Mouse (Mus musculus): ENCODE measurements around the gene Nrip1.

Nrip1 gene

GRCm38 (mm10) chr16:76283796-76284195 lies 89.8 kb downstream of the Nrip1 start:
- no peak for DNase-seq (ENCODE audit: low spot score in 2 of 2)

GRCm38 (mm10) chr16:76281850-76282249 lies 91.8 kb downstream of the Nrip1 start:
- DNase-seq (ENCODE audit: low spot score in 2 of 2): no peak

DNA sequence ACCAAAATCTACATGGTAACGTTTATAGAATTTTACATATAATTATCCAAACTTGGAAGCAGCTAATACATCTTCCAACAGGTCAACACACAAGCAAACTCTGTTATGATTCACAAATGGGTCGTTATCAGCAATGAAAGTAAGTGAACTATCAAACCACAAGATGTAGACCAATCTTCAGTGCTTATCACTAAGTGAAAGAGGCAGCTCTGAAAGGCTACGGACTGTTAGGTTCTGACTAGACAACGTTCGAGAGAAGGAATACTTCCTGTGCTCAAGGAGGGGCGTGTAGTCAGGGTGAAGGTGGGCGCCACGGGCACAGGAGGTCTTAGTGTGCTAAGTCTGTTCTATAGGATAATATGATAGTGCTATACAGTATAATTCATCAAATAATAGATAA lies 93.3 kb downstream of the Nrip1 start:
- no peak for DNase-seq (ENCODE audit: low spot score in 2 of 2)

DNA sequence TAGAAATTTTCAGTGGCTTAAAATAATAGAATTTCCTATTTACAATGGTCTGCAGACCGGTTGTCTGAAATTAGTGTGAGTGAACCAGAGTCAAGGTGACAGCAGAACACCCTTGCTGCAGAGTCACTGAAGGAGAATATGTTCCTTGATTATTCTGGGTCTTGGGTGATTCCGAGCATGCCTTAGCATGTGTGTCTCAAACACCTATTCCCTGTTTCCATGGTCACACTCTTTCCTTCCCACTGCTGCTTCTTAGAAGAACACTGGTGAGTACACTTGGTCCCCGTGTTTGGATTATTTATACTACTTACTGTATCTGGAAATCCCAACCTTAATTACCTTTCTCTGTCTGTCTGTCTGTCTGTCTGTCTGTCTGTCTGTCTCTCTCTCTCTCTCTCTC lies 97.4 kb downstream of the Nrip1 start:
- DNase-seq (ENCODE audit: low spot score in 2 of 2): no peak

GRCm38 (mm10) chr16:76275584-76275983 lies 98.0 kb downstream of the Nrip1 start:
- no peak for DNase-seq (ENCODE audit: low spot score in 2 of 2)

GRCm38 (mm10) chr16:76275166-76275565 lies 98.5 kb downstream of the Nrip1 start:
- peak in 1 of 2 experiments; percentile 24 for DNase-seq (ENCODE audit: low spot score in 2 of 2)

DNA sequence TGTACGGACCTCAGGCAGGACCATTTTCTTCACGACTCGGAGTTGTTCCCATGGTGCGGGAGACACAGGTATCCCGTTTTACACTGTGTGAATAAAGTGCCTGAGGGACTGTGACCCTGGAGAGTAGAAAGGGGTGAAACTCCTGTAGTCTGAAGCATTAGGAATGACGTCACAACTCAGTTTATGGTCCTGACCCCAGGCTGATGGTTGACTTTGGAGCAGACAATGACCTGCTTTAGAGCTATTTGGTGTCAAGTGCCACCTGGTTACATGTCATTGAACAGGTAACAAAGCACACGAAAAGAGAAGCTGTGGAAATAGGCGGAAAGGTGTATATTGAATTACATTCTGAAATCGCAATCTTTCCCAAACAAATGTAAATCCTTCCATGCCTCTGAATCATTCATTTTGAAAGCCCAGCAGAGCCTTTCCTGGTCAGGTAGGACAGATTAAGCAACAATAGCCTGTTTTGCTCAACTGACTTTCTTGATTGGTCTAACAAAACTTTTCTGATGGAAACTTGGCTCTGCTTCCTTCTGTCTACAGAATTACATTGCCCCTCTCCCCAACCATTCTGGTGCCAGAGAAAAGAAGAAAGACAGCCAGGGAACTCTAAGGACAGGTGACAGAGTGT lies 106.9 kb downstream of the Nrip1 start:
- no peak for DNase-seq (ENCODE audit: low spot score in 2 of 2)

GRCm38 (mm10) chr16:76265874-76266273 lies 107.8 kb downstream of the Nrip1 start:
- DNase-seq (ENCODE audit: low spot score in 2 of 2): no peak

GRCm38 (mm10) chr16:76265301-76265700 lies 108.3 kb downstream of the Nrip1 start:
- DNase-seq (ENCODE audit: low spot score in 2 of 2): no peak

DNA sequence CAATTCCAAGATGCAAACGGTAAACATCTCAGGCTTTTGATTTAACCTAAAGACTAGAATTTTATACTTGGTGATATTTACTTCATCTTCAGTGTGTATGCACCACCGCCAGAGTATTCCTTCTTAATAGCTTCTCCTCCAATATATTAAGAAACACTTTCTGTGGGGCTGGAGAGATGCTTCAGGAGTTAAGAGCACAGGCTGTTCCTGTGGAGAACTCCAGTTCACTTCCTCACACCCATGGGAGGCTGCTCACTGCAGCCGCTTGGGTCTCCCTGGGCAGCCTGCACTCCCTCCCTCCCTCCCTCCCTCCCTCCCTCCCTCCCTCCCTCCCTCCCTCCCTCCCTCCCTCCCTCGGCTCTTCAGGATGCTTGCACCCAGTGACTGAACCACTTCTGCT lies 110.2 kb downstream of the Nrip1 start:
- no peak for DNase-seq (ENCODE audit: low spot score in 2 of 2)

DNA sequence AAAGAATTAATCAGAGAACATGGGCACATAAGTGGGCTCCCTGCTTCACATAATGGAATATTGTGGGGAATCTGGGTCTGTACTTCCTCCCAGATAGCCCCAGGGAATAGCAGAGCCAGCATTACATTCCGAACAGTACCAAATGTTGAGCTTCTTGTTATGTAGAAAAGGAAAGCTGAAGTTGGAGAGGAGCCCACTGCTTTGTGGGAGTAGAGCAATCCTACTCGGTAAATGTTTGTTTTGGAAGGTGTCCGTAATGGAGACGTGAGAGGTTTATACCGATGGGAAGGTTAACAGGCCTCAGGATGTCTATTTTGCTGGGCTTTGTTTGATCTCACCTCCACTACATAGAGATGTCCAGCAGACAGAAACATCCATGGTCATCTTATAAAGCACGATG lies 113.3 kb downstream of the Nrip1 start:
- DNase-seq (ENCODE audit: low spot score in 2 of 2): no peak

GRCm38 (mm10) chr16:76251826-76252225 lies 121.8 kb downstream of the Nrip1 start:
- peak in 1 of 2 experiments; percentile 35 for DNase-seq (ENCODE audit: low spot score in 2 of 2)

- DNase-seq (ENCODE audit: low spot score in 2 of 2): no peak
Measured at GRCm38 (mm10) chr16:76249345-76250091, 124.1 kb downstream of the Nrip1 start.

DNA sequence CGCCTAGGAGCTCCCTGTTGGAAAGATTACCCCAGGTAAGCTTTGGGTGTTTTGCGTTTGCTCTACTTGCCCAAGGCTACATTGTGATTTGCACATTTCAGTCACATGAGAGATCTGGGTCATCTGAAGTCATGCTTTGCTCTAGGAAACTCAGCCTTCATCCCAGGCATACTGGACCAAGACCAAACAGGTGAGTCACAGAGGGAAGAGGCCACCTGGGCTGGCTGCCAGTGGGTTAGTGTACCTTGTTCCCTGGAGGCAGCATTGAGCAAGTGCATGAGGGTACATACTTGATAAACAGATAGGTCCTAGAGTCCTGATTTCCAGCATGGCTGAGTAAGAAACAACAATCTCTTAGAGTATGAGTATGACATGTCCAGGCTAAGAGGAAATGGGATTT lies 130.8 kb downstream of the Nrip1 start:
- DNase-seq (ENCODE audit: low spot score in 2 of 2): no peak

DNA sequence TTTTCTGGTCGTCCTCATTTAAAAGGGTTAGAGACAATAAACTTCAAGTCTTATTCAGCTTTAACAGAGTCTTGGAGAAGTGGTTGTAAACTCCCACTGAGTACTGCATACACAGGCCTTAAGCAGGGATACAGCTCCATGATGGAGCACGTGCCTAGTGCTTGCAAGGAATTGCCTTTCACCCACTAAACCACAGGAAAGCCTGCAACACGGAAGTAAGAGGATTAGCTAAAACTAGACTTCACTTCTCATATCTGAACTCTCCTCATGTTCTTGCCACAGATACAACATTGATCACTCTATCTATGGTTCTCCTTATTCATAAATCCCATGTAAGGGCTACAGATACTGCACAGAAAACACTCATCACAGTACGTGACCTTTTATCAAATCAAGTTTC lies 132.4 kb downstream of the Nrip1 start:
- no peak for DNase-seq (ENCODE audit: low spot score in 2 of 2)

DNA sequence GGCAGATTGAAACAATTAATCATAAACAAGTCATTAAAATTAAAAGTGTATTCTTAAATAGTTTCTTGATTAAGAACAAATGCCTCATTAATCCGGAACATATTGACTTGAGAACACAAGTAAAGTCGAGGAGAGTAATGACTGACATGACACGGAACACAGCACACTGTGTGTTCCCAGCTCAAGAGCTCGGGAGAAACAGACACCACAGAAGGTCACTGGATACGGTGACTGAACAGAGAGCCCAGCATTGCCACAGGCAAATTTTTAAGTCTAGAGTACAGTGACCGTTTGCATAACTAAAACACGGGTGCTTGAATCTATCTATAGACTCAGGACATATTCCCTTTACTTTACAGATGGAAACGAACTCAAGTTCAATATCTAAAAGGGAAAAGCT lies 134.3 kb downstream of the Nrip1 start:
- DNase-seq (ENCODE audit: low spot score in 2 of 2): no peak

DNA sequence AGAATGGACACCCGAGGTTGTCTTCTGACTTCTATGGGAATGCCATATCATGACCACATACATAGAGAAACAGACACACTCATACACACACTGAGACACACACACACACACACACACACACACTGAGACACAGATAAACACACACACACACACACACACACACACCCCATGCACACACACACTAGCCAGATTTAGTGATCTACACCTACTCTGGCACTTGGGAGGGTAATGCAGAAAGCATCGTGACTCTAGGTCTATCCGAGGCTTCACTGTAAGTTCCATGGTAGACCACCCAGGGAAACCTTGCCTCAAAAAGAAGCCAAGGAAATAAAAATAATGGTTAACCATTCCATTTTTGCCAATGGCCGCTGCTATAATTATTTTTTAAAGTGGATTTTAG lies 134.8 kb downstream of the Nrip1 start:
- no peak for DNase-seq (ENCODE audit: low spot score in 2 of 2)

All from cerebellum, postnatal 4 days (tissue).